Mouse (Mus musculus): ENCODE results near the gene Clec1b. TPM values are rescaled to one million over a fixed set of nuclear protein-coding genes. Genes with fewer than 3 reads are reported as not detected.

Gene Clec1b
- polyA plus RNA-seq, 1 experiment from 2014 or later = 2.7 TPM

GRCm38 (mm10) chr6:129422311-129422710, 25.2 kb downstream of the Clec1b start:
- peaks cover 10% of the 10 kb centered on the region for H3K4me1 ChIP-seq
- H3K27ac ChIP-seq = no peak overlapping the region
- no peaks in the 10 kb centered on the region for H3K36me3 ChIP-seq
- WGBS = 85% methylated on average over 3 of the region's 3 CpGs
- no peak for ATAC-seq (ENCODE audit: insufficient number of reproducible peaks, insufficient read depth, low FRiP score, low TSS enrichment, low read depth)
- H3K4me2 ChIP-seq = no peak overlapping the region
- H3K9me3 ChIP-seq = no peaks in the 10 kb centered on the region
- H3K4me3 ChIP-seq = no peak overlapping the region
- H3K27me3 ChIP-seq = no peaks in the 10 kb centered on the region
- H3K9ac ChIP-seq = no peak overlapping the region

- H3K36me3 ChIP-seq = no peaks in the 10 kb centered on the region
- H3K9me3 ChIP-seq = no peaks in the 10 kb centered on the region
- no peaks in the 10 kb centered on the region for H3K27me3 ChIP-seq
- WGBS = 58% methylated on average over 4 of the region's 4 CpGs
- no peak overlapping the region for H3K9ac ChIP-seq
- ATAC-seq (ENCODE audit: insufficient number of reproducible peaks, insufficient read depth, low FRiP score, low TSS enrichment, low read depth) = no peak
- H3K4me1 ChIP-seq = peaks cover 10% of the 10 kb centered on the region
- H3K27ac ChIP-seq = peak overlapping the region; percentile 11; the same call in 1 of the 2 replicates
- H3K4me2 ChIP-seq = no peak overlapping the region
- no peak overlapping the region for H3K4me3 ChIP-seq
Observed at GRCm38 (mm10) chr6:129423040-129423733, 26.1 kb downstream of the Clec1b start.

- Histone ChIP-seq H3K4me2 (no peak overlapping the region), H3K27me3 (no peaks in the 10 kb centered on the region), H3K9ac (no peak overlapping the region), H3K36me3 (no peaks in the 10 kb centered on the region), H3K9me3 (no peaks in the 10 kb centered on the region), H3K4me3 (no peak overlapping the region), H3K27ac (0 out of 2 replicates have a peak overlapping the region, but pooled peaks have one; percentile 11), H3K4me1 (peaks cover 10% of the 10 kb centered on the region)
- ATAC-seq (ENCODE audit: insufficient number of reproducible peaks, insufficient read depth, low FRiP score, low TSS enrichment, low read depth) = peak; percentile 67
- WGBS = 16% methylated on average over 1 of the region's 1 CpGs
Observed at GRCm38 (mm10) chr6:129423734-129424072, 26.6 kb downstream of the Clec1b start.

- Histone ChIP-seq H3K9ac (no peak overlapping the region), H3K4me3 (no peak overlapping the region), H3K27me3 (no peaks in the 10 kb centered on the region), H3K9me3 (no peaks in the 10 kb centered on the region), H3K4me2 (no peak overlapping the region), H3K4me1 (peaks cover 10% of the 10 kb centered on the region), H3K36me3 (no peaks in the 10 kb centered on the region), H3K27ac (no peak overlapping the region)
- ATAC-seq (ENCODE audit: insufficient number of reproducible peaks, insufficient read depth, low FRiP score, low TSS enrichment, low read depth) = no peak
- 64% methylated on average over 5 of the region's 5 CpGs for WGBS
Observed at GRCm38 (mm10) chr6:129425217-129425616, 28.1 kb downstream of the Clec1b start.

GRCm38 (mm10) chr6:129425812-129426211, 28.7 kb downstream of the Clec1b start:
- H3K4me1 ChIP-seq = peaks cover 10% of the 10 kb centered on the region
- no peaks in the 10 kb centered on the region for H3K27me3 ChIP-seq
- H3K36me3 ChIP-seq = no peaks in the 10 kb centered on the region
- H3K4me3 ChIP-seq = no peak overlapping the region
- no peak overlapping the region for H3K9ac ChIP-seq
- 17% methylated on average over 5 of the region's 5 CpGs for WGBS
- H3K4me2 ChIP-seq = no peak overlapping the region
- H3K27ac ChIP-seq = no peak overlapping the region
- no peaks in the 10 kb centered on the region for H3K9me3 ChIP-seq
- ATAC-seq (ENCODE audit: insufficient number of reproducible peaks, insufficient read depth, low FRiP score, low TSS enrichment, low read depth) = no peak

GRCm38 (mm10) chr6:129427281-129427680, 30.2 kb downstream of the Clec1b start:
- H3K4me2 ChIP-seq = no peak overlapping the region
- no peak overlapping the region for H3K9ac ChIP-seq
- peaks cover 10% of the 10 kb centered on the region for H3K4me1 ChIP-seq
- no peak overlapping the region for H3K27ac ChIP-seq
- H3K36me3 ChIP-seq = no peaks in the 10 kb centered on the region
- H3K9me3 ChIP-seq = no peaks in the 10 kb centered on the region
- no peak for ATAC-seq (ENCODE audit: insufficient number of reproducible peaks, insufficient read depth, low FRiP score, low TSS enrichment, low read depth)
- no peak overlapping the region for H3K4me3 ChIP-seq
- H3K27me3 ChIP-seq = no peaks in the 10 kb centered on the region
- WGBS = 77% methylated on average over 4 of the region's 4 CpGs

GRCm38 (mm10) chr6:129434239-129434638, 37.1 kb downstream of the Clec1b start:
- no peaks in the 10 kb centered on the region for H3K9me3 ChIP-seq
- ATAC-seq (ENCODE audit: insufficient number of reproducible peaks, insufficient read depth, low FRiP score, low TSS enrichment, low read depth) = no peak
- WGBS = 78% methylated on average over 5 of the region's 5 CpGs
- H3K4me1 ChIP-seq = no peaks in the 10 kb centered on the region
- no peak overlapping the region for H3K4me3 ChIP-seq
- no peak overlapping the region for H3K4me2 ChIP-seq
- H3K27me3 ChIP-seq = no peaks in the 10 kb centered on the region
- no peak overlapping the region for H3K9ac ChIP-seq
- H3K36me3 ChIP-seq = no peaks in the 10 kb centered on the region
- no peak overlapping the region for H3K27ac ChIP-seq

GRCm38 (mm10) chr6:129436025-129436424, 38.9 kb downstream of the Clec1b start:
- Histone ChIP-seq H3K9me3 (no peaks in the 10 kb centered on the region), H3K4me1 (no peaks in the 10 kb centered on the region), H3K4me3 (no peak overlapping the region), H3K36me3 (no peaks in the 10 kb centered on the region), H3K27ac (no peak overlapping the region), H3K4me2 (no peak overlapping the region), H3K27me3 (no peaks in the 10 kb centered on the region), H3K9ac (no peak overlapping the region)
- 87% methylated on average over 3 of the region's 3 CpGs for WGBS
- no peak for ATAC-seq (ENCODE audit: insufficient number of reproducible peaks, insufficient read depth, low FRiP score, low TSS enrichment, low read depth)

- Histone ChIP-seq H3K27ac (no peak overlapping the region), H3K4me1 (no peaks in the 10 kb centered on the region), H3K36me3 (no peaks in the 10 kb centered on the region), H3K9ac (no peak overlapping the region), H3K4me3 (no peak overlapping the region), H3K27me3 (no peaks in the 10 kb centered on the region), H3K4me2 (no peak overlapping the region), H3K9me3 (no peaks in the 10 kb centered on the region)
- ATAC-seq (ENCODE audit: insufficient number of reproducible peaks, insufficient read depth, low FRiP score, low TSS enrichment, low read depth) = no peak
- WGBS = 88% methylated on average over 2 of the region's 2 CpGs
Observed at GRCm38 (mm10) chr6:129438033-129438432, 40.9 kb downstream of the Clec1b start.

GRCm38 (mm10) chr6:129449743-129450142, 52.6 kb downstream of the Clec1b start:
- H3K36me3 ChIP-seq = no peaks in the 10 kb centered on the region
- no peak overlapping the region for H3K4me2 ChIP-seq
- 60% methylated on average over 6 of the region's 6 CpGs for WGBS
- H3K9ac ChIP-seq = no peak overlapping the region
- no peak for ATAC-seq (ENCODE audit: insufficient number of reproducible peaks, insufficient read depth, low FRiP score, low TSS enrichment, low read depth)
- no peaks in the 10 kb centered on the region for H3K9me3 ChIP-seq
- peaks cover 3% of the 10 kb centered on the region; the same call in 1 of the 2 replicates for H3K4me1 ChIP-seq
- H3K27ac ChIP-seq = no peak overlapping the region
- H3K4me3 ChIP-seq = no peak overlapping the region
- H3K27me3 ChIP-seq = no peaks in the 10 kb centered on the region

- Histone ChIP-seq H3K27me3 (no peaks in the 10 kb centered on the region), H3K4me2 (no peak within 1 kb of the TSS), H3K4me3 (no peak within 1 kb of the TSS), H3K27ac (no peak within 1 kb of the TSS), H3K4me1 (peaks cover 3% of the 10 kb centered on the region; the same call in 1 of the 2 replicates), H3K9me3 (no peaks in the 10 kb centered on the region), H3K36me3 (no peaks in the 10 kb centered on the region), H3K9ac (no peak within 1 kb of the TSS)
- ATAC-seq (ENCODE audit: insufficient number of reproducible peaks, insufficient read depth, low FRiP score, low TSS enrichment, low read depth) = no peak
- 50% methylated on average over 13 of the region's 13 CpGs for WGBS
Observed at GRCm38 (mm10) chr6:129451411-129452039, 54.4 kb downstream of the Clec1b start, which contains the start of gene Clec1a. Gene Clec1a, minus strand, starts transcription at chr6:129452000.
